17 mouse cellular contexts compared by ENCODE assay signal in the genomic region with DNA sequence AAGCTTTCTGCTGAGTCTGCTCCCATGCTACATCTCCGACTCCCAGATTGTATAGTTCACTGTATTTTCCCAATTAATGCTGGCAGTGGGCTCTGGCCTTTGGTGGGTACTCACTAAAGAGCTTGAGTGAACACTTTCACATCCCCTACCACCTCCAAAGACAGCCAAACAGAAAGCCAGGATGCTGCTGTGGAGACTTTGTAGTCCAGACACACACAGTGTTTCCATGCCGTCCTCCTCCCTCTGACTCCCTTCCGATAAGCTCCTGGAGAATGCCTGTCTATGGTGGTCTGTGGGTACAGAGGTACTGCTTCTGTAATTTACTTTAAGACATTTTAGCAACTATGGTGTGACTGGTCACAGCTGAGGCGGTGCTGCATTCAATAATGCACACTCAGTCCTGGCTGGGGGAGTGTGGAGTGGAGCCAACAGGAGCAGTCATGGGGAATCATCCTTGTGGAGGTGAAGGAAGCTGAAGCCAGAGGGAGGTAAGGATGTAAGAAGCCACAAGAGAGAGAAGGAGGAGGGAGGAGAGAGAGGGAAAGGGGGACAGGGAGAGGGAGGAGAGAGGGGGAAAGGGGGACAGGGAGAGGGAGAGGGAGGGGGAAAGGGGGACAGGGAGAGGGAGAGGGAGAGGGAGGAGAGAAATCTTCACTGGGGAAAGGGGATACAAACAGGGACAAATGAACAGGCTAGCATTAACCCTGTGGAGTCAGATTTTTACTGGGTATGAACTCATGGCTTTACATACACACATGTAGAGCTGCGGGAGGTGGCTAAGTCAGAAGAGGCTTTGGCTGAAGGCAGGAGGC. TPM values are rescaled to one million over a fixed set of nuclear protein-coding genes. Genes with fewer than 3 reads are reported as not detected.
A peak's percentile ranks its signal among the peaks of the same experiment; 100 is the strongest.
DNase-seq lines count a peak whose midpoint lies in the region; ATAC-seq lines count a peak whose summit lies in the region.
"Had no signal": no experiment of that assay in that cellular context is flagged by ENCODE, and none has a peak within 500 bp of the region (broad histone marks: within the 10 kb centered on the region; RNA-seq: fewer than 3 reads in every experiment).

No protein-coding gene starts in this region.

- H3K27me3 ChIP-seq in hindbrain, embryonic 11.5 days (ENCODE audit: control insufficient read depth, insufficient read depth, low read length), result no peaks in the 10 kb centered on the region
- no peaks in the 10 kb centered on the region for H3K27me3 ChIP-seq in hindbrain, embryonic 10.5 days (ENCODE audit: insufficient read depth, poor library complexity, severe bottlenecking)
- no peaks in the 10 kb centered on the region for H3K27me3 ChIP-seq in midbrain, embryonic 12.5 days
- H3K27me3 ChIP-seq in midbrain, embryonic 16.5 days (ENCODE audit: control insufficient read depth, insufficient read depth, low read depth, low read length), result no peaks in the 10 kb centered on the region
- no peaks in the 10 kb centered on the region for H3K27me3 ChIP-seq in forebrain, embryonic 16.5 days (replicated peaks; ENCODE audit: control insufficient read depth, insufficient read depth, low read length)
- H3K27me3 ChIP-seq: embryonic facial prominence, embryonic 15.5 days; heart, embryonic 15.5 days; limb, embryonic 12.5 days had no signal

- no peaks in the 10 kb centered on the region for H3K4me1 ChIP-seq in hindbrain, embryonic 11.5 days (replicated peaks; ENCODE audit: control insufficient read depth, insufficient read depth, low read length)
- H3K4me1 ChIP-seq in hindbrain, embryonic 10.5 days (replicated peaks), result no peaks in the 10 kb centered on the region
- H3K4me1 ChIP-seq in midbrain, embryonic 12.5 days, result no peaks in the 10 kb centered on the region
- H3K4me1 ChIP-seq in midbrain, embryonic 16.5 days (ENCODE audit: control insufficient read depth, insufficient read depth, low read length), result no peaks in the 10 kb centered on the region
- no peaks in the 10 kb centered on the region for H3K4me1 ChIP-seq in forebrain, embryonic 16.5 days (replicated peaks; ENCODE audit: control insufficient read depth, insufficient read depth, low read length)
- H3K4me1 ChIP-seq: embryonic facial prominence, embryonic 15.5 days; heart, embryonic 15.5 days; limb, embryonic 12.5 days had no signal

- no peak overlapping the region for H3K27ac ChIP-seq in hindbrain, embryonic 11.5 days (ENCODE audit: low read depth, low read length)
- no peak overlapping the region for H3K27ac ChIP-seq in hindbrain, embryonic 10.5 days
- no peak overlapping the region for H3K27ac ChIP-seq in midbrain, embryonic 12.5 days (replicated peaks)
- no peak overlapping the region for H3K27ac ChIP-seq in midbrain, embryonic 16.5 days (ENCODE audit: low read length)
- H3K27ac ChIP-seq in forebrain, embryonic 16.5 days (ENCODE audit: low read length), result no peak overlapping the region
- H3K27ac ChIP-seq: embryonic facial prominence, embryonic 15.5 days; heart, embryonic 15.5 days; limb, embryonic 12.5 days; macrophage had no signal

- DNase-seq in hindbrain, embryonic 11.5 days (ENCODE audit: low spot score), result no peak
- DNase-seq in hindbrain, embryonic 10.5 days (ENCODE audit: low spot score), result no peak
- DNase-seq in retina, postnatal 1 day, result peak; percentile 83
- no peak for DNase-seq in heart, adult 11 months
- DNase-seq: adrenal gland, postnatal 25 days; cerebellum, postnatal 36 days; kidney, postnatal 25 days; spleen, adult 18-20 months; thymus, postnatal 4 days had no signal

- H3K36me3 ChIP-seq in hindbrain, embryonic 11.5 days (ENCODE audit: control insufficient read depth, insufficient read depth, low read length), result no peaks in the 10 kb centered on the region
- peaks cover 5% of the 10 kb centered on the region; the same call in 1 of the 2 replicates for H3K36me3 ChIP-seq in hindbrain, embryonic 10.5 days
- H3K36me3 ChIP-seq in midbrain, embryonic 12.5 days, result no peaks in the 10 kb centered on the region
- H3K36me3 ChIP-seq in midbrain, embryonic 16.5 days (ENCODE audit: control insufficient read depth, insufficient read depth, low read length), result no peaks in the 10 kb centered on the region
- H3K36me3 ChIP-seq in forebrain, embryonic 16.5 days (ENCODE audit: control insufficient read depth, insufficient read depth), result no peaks in the 10 kb centered on the region
- H3K36me3 ChIP-seq: embryonic facial prominence, embryonic 15.5 days; heart, embryonic 15.5 days had no signal

- H3K4me2 ChIP-seq in hindbrain, embryonic 11.5 days (replicated peaks; ENCODE audit: low read depth, low read length), result no peak overlapping the region
- no peak overlapping the region for H3K4me2 ChIP-seq in midbrain, embryonic 12.5 days (replicated peaks)
- H3K4me2 ChIP-seq in midbrain, embryonic 16.5 days (ENCODE audit: low read length), result no peak overlapping the region
- H3K4me2 ChIP-seq in forebrain, embryonic 16.5 days (ENCODE audit: low read length), result no peak overlapping the region
- H3K4me2 ChIP-seq: embryonic facial prominence, embryonic 15.5 days; heart, embryonic 15.5 days; limb, embryonic 12.5 days had no signal

- 0 out of 2 replicates have a peak, but pooled peaks have one; percentile 19 for ATAC-seq in hindbrain, embryonic 11.5 days (ENCODE audit: low FRiP score)
- ATAC-seq in midbrain, embryonic 12.5 days (ENCODE audit: low FRiP score, low read depth), result 0 out of 2 replicates have a peak, but pooled peaks have one; percentile 4
- no peak for ATAC-seq in midbrain, embryonic 16.5 days
- peak; percentile 43 for ATAC-seq in forebrain, embryonic 16.5 days
- ATAC-seq: inflammation-experienced regulatory T-cells, adult 6 months had no signal

- no peak overlapping the region for H3K4me3 ChIP-seq in hindbrain, embryonic 11.5 days (ENCODE audit: low read depth, low read length)
- H3K4me3 ChIP-seq in hindbrain, embryonic 10.5 days, result no peak overlapping the region
- no peak overlapping the region for H3K4me3 ChIP-seq in midbrain, embryonic 12.5 days
- H3K4me3 ChIP-seq in midbrain, embryonic 16.5 days (ENCODE audit: low read depth, low read length), result no peak overlapping the region
- no peak overlapping the region for H3K4me3 ChIP-seq in forebrain, embryonic 16.5 days (replicated peaks; ENCODE audit: low read length)
- H3K4me3 ChIP-seq: embryonic facial prominence, embryonic 15.5 days; heart, embryonic 15.5 days; limb, embryonic 12.5 days had no signal

- no peaks in the 10 kb centered on the region for H3K9me3 ChIP-seq in hindbrain, embryonic 11.5 days (ENCODE audit: control insufficient read depth, low read length)
- no peaks in the 10 kb centered on the region for H3K9me3 ChIP-seq in hindbrain, embryonic 10.5 days
- H3K9me3 ChIP-seq in midbrain, embryonic 12.5 days, result no peaks in the 10 kb centered on the region
- H3K9me3 ChIP-seq in midbrain, embryonic 16.5 days (replicated peaks; ENCODE audit: control insufficient read depth, low read length, poor library complexity, severe bottlenecking), result no peaks in the 10 kb centered on the region
- no peaks in the 10 kb centered on the region for H3K9me3 ChIP-seq in forebrain, embryonic 16.5 days (ENCODE audit: control insufficient read depth, low read length)
- H3K9me3 ChIP-seq: embryonic facial prominence, embryonic 15.5 days; heart, embryonic 15.5 days; limb, embryonic 12.5 days had no signal

- 74% methylated on average over 5 of the region's 5 CpGs for WGBS in hindbrain, embryonic 11.5 days
- WGBS in hindbrain, embryonic 10.5 days, result 84% methylated on average over 5 of the region's 5 CpGs
- WGBS in midbrain, embryonic 12.5 days, result 80% methylated on average over 5 of the region's 5 CpGs
- WGBS in midbrain, embryonic 16.5 days, result 64% methylated on average over 5 of the region's 5 CpGs
- 53% methylated on average over 5 of the region's 5 CpGs for WGBS in forebrain, embryonic 16.5 days

- H3K9ac ChIP-seq in hindbrain, embryonic 11.5 days (ENCODE audit: low read depth, low read length), result no peak overlapping the region
- H3K9ac ChIP-seq in midbrain, embryonic 12.5 days (replicated peaks), result no peak overlapping the region
- H3K9ac ChIP-seq in midbrain, embryonic 16.5 days (ENCODE audit: low read depth, low read length), result no peak overlapping the region
- H3K9ac ChIP-seq in forebrain, embryonic 16.5 days (replicated peaks; ENCODE audit: low read depth, low read length), result no peak overlapping the region
- H3K9ac ChIP-seq: embryonic facial prominence, embryonic 15.5 days; heart, embryonic 15.5 days; limb, embryonic 12.5 days had no signal

RNA-seq across cellular contexts. Expression of a gene that starts 32.2 kb away (rescaled TPM):
- polyA plus RNA-seq in hindbrain, embryonic 11.5 days (2014; fragmentation: Nextera tagmentation; extraction: Ambion mirVana), result 0.14 and 0.20 TPM in 2 replicates
- 0.05 and 0.11 TPM in 2 replicates for polyA plus RNA-seq in hindbrain, embryonic 10.5 days (2016; fragmentation: Nextera tagmentation; extraction: Ambion mirVana)
- 0.06 and 0.14 TPM in 2 replicates for polyA plus RNA-seq in midbrain, embryonic 12.5 days (2016; fragmentation: Nextera tagmentation; extraction: Ambion mirVana)
- 0.05 and 0.50 TPM in 2 replicates for polyA plus RNA-seq in midbrain, embryonic 16.5 days (2015; fragmentation: Nextera tagmentation; extraction: Ambion mirVana)
- 0.09 and 0.17 TPM in 2 replicates for polyA plus RNA-seq in forebrain, embryonic 16.5 days (2015; fragmentation: Nextera tagmentation; extraction: Ambion mirVana)
- polyA plus RNA-seq: macrophage had no signal

RNA-seq across cellular contexts. Expression of a gene that starts 52.2 kb away (rescaled TPM):
- polyA plus RNA-seq in hindbrain, embryonic 11.5 days (2014; fragmentation: Nextera tagmentation; extraction: Ambion mirVana), result 64.5 and 79.2 TPM in 2 replicates
- polyA plus RNA-seq in hindbrain, embryonic 10.5 days (2016; fragmentation: Nextera tagmentation; extraction: Ambion mirVana), result 57.8 and 58.4 TPM in 2 replicates
- polyA plus RNA-seq in midbrain, embryonic 12.5 days (2016; fragmentation: Nextera tagmentation; extraction: Ambion mirVana), result 76.9 and 83.3 TPM in 2 replicates
- 78.7 and 87.5 TPM in 2 replicates for polyA plus RNA-seq in midbrain, embryonic 16.5 days (2015; fragmentation: Nextera tagmentation; extraction: Ambion mirVana)
- 67.4 and 71.1 TPM in 2 replicates for polyA plus RNA-seq in forebrain, embryonic 16.5 days (2015; fragmentation: Nextera tagmentation; extraction: Ambion mirVana)
